ENCODE assay signal across 11 mouse cellular contexts in the genomic region with DNA sequence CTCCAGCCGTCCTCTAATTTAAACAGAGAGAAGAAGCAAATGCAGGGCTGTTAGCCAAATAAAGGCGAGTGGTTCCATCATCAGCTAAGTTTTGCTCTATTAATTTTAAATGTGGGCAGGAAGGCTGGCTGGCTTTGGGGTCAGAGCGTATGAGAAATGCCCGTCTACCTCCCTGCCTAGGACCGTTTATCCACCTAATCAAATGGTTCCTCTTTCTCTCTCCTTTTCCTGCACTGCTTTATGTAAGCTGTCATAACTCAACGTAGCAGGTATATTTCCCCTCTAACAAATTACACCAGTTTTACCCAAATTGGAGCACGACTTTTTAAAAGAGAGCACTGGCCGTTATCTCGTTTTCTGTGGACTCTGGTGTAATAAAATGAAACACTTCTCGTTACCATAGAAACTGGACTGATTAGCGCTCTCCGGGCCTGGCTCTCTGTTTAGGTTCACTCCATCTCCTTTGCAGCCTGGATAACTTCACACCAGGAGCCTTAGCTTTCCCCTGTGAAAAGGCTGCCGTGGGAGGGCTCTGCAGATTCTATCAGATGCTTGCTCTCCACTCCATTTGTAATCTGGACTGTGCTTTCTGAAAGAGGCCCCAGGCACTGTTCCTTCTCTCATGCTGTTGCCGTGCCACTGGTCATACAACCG.
A peak's percentile ranks its signal among the peaks of the same experiment; 100 is the strongest.
DNase-seq lines count a peak whose midpoint lies in the region; ATAC-seq lines count a peak whose summit lies in the region.
"Had no signal": no experiment of that assay in that cellular context is flagged by ENCODE, and none has a peak within 500 bp of the region (broad histone marks: within the 10 kb centered on the region; RNA-seq: fewer than 3 reads in every experiment).

No protein-coding gene starts in this region.

- ATAC-seq in limb, embryonic 11.5 days (ENCODE audit: insufficient number of reproducible peaks, low FRiP score, low TSS enrichment, low read depth), result no peak
- ATAC-seq in forebrain, embryonic 14.5 days, result 0 out of 2 replicates have a peak, but pooled peaks have one; percentile 46
- no peak; the same call in 1 of the 2 replicates for ATAC-seq in midbrain, embryonic 16.5 days

- H3K4me2 ChIP-seq in limb, embryonic 11.5 days (ENCODE audit: low read depth, severe bottlenecking), result no peak overlapping the region
- no peak overlapping the region for H3K4me2 ChIP-seq in forebrain, embryonic 14.5 days (ENCODE audit: low read length)
- H3K4me2 ChIP-seq in midbrain, embryonic 16.5 days (ENCODE audit: low read length), result no peak overlapping the region
- H3K4me2 ChIP-seq: heart, embryonic 12.5 days had no signal

- no peaks in the 10 kb centered on the region for H3K27me3 ChIP-seq in limb, embryonic 11.5 days (ENCODE audit: control insufficient read depth, insufficient read depth, low read length)
- H3K27me3 ChIP-seq in limb, embryonic 10.5 days (ENCODE audit: low read depth, poor library complexity, severe bottlenecking), result no peaks in the 10 kb centered on the region
- H3K27me3 ChIP-seq in forebrain, embryonic 14.5 days (replicated peaks; ENCODE audit: control insufficient read depth, insufficient read depth, low read length), result no peaks in the 10 kb centered on the region
- H3K27me3 ChIP-seq in midbrain, embryonic 16.5 days (ENCODE audit: control insufficient read depth, insufficient read depth, low read depth, low read length), result no peaks in the 10 kb centered on the region
- H3K27me3 ChIP-seq: heart, embryonic 12.5 days had no signal

- no peaks in the 10 kb centered on the region for H3K36me3 ChIP-seq in limb, embryonic 11.5 days (ENCODE audit: control insufficient read depth, insufficient read depth, low read length)
- H3K36me3 ChIP-seq in limb, embryonic 10.5 days, result no peaks in the 10 kb centered on the region
- H3K36me3 ChIP-seq in forebrain, embryonic 14.5 days (ENCODE audit: control insufficient read depth, insufficient read depth, low read length), result no peaks in the 10 kb centered on the region
- H3K36me3 ChIP-seq in midbrain, embryonic 16.5 days (ENCODE audit: control insufficient read depth, insufficient read depth, low read length), result no peaks in the 10 kb centered on the region
- H3K36me3 ChIP-seq: heart, embryonic 12.5 days had no signal

- peaks cover 5% of the 10 kb centered on the region; the same call in 1 of the 2 replicates for H3K4me1 ChIP-seq in limb, embryonic 11.5 days (ENCODE audit: control insufficient read depth, insufficient read depth, low read length)
- peaks cover 24% of the 10 kb centered on the region for H3K4me1 ChIP-seq in limb, embryonic 10.5 days
- H3K4me1 ChIP-seq in forebrain, embryonic 14.5 days (ENCODE audit: control insufficient read depth, insufficient read depth, low read length), result peaks cover 6% of the 10 kb centered on the region; the same call in 1 of the 2 replicates
- H3K4me1 ChIP-seq in midbrain, embryonic 16.5 days (ENCODE audit: control insufficient read depth, insufficient read depth, low read length), result peaks cover 12% of the 10 kb centered on the region

- H3K9me3 ChIP-seq in limb, embryonic 11.5 days (ENCODE audit: control insufficient read depth, low read length), result no peaks in the 10 kb centered on the region
- H3K9me3 ChIP-seq in limb, embryonic 10.5 days (replicated peaks), result no peaks in the 10 kb centered on the region
- no peaks in the 10 kb centered on the region for H3K9me3 ChIP-seq in forebrain, embryonic 14.5 days (replicated peaks; ENCODE audit: control insufficient read depth, low read length)
- H3K9me3 ChIP-seq in midbrain, embryonic 16.5 days (replicated peaks; ENCODE audit: control insufficient read depth, low read length, poor library complexity, severe bottlenecking), result no peaks in the 10 kb centered on the region
- H3K9me3 ChIP-seq: heart, embryonic 12.5 days had no signal

- no peak overlapping the region for H3K9ac ChIP-seq in limb, embryonic 11.5 days (ENCODE audit: low read length)
- no peak overlapping the region for H3K9ac ChIP-seq in forebrain, embryonic 14.5 days (ENCODE audit: low read length)
- no peak overlapping the region for H3K9ac ChIP-seq in midbrain, embryonic 16.5 days (ENCODE audit: low read depth, low read length)
- H3K9ac ChIP-seq: heart, embryonic 12.5 days had no signal

- no peak overlapping the region for H3K27ac ChIP-seq in limb, embryonic 11.5 days (replicated peaks; ENCODE audit: low read depth, low read length)
- no peak overlapping the region for H3K27ac ChIP-seq in limb, embryonic 10.5 days
- no peak overlapping the region for H3K27ac ChIP-seq in forebrain, embryonic 14.5 days (ENCODE audit: low read depth, low read length)
- H3K27ac ChIP-seq in midbrain, embryonic 16.5 days (ENCODE audit: low read length), result peak overlapping the region; percentile 69
- H3K27ac ChIP-seq: macrophage had no signal

- peak; percentile 5 for DNase-seq in adrenal gland, adult 8-10 months
- no peak for DNase-seq in adrenal gland, adult 18-20 months (ENCODE audit: low spot score in 2 of 2)
- peak; percentile 30 for DNase-seq in limb, embryonic 11.5 days (ENCODE audit: low spot score)
- no peak for DNase-seq in limb, embryonic 10.5 days (ENCODE audit: low spot score)
- DNase-seq in forebrain, embryonic 14.5 days (ENCODE audit: low spot score), result peak; percentile 63
- no peak for DNase-seq in kidney, adult 18-20 months
- no peak for DNase-seq in gastrocnemius, postnatal 10 days

- 34% methylated on average over 15 of the region's 15 CpGs for WGBS in limb, embryonic 11.5 days
- WGBS in limb, embryonic 10.5 days, result 44% methylated on average over 15 of the region's 15 CpGs
- WGBS in forebrain, embryonic 14.5 days, result 18% methylated on average over 15 of the region's 15 CpGs
- WGBS in midbrain, embryonic 16.5 days, result 36% methylated on average over 15 of the region's 15 CpGs

- no peak overlapping the region for H3K4me3 ChIP-seq in limb, embryonic 11.5 days (ENCODE audit: low read depth, low read length)
- H3K4me3 ChIP-seq in limb, embryonic 10.5 days, result no peak overlapping the region
- H3K4me3 ChIP-seq in forebrain, embryonic 14.5 days (ENCODE audit: low read depth, low read length), result no peak overlapping the region
- no peak overlapping the region for H3K4me3 ChIP-seq in midbrain, embryonic 16.5 days (ENCODE audit: low read depth, low read length)
- H3K4me3 ChIP-seq: erythroblast, embryonic 14.5 days; heart, embryonic 12.5 days had no signal

Comparison
In these comparisons a context has a peak if more than half of its experiments do, and no peak if none do; other contexts are left out.
1. DNase-seq: peak in adrenal gland, adult 8-10 months (single experiment), limb, embryonic 11.5 days (single experiment) and forebrain, embryonic 14.5 days (single experiment); none in adrenal gland, adult 18-20 months (0 of 2), limb, embryonic 10.5 days (single experiment), kidney, adult 18-20 months (single experiment) and gastrocnemius, postnatal 10 days (single experiment).